Mouse (Mus musculus) c-Kit-positive CD71-positive TER-119-negative erythroid progenitor cells, embryonic 14.5 days (primary cell): ENCODE measurements around the gene Ybx1.
"Not testable (repeated sequence)": the region's sequence is repeated elsewhere in the genome, so short reads cannot be mapped to it uniquely, and the experiment has no call there.

ENCODE experiments used
- DNase-seq: peaks from one replicate; pipeline ENCODE4 v3.0.0-alpha.2; 2013; ENCODE audit warnings: low read depth

The Ybx1 gene

GRCm38 (mm10) chr4:119294415-119295133, at the start of gene Ybx1:
Gene Ybx1 (minus strand): TSS chr4:119294604.
- peak; percentile 96 for DNase-seq

GRCm38 (mm10) chr4:119338861-119339361, 44.5 kb upstream of the Ybx1 start:
- DNase-seq = peak; percentile 22

- no peak for DNase-seq
Measured at GRCm38 (mm10) chr4:119338422-119338821, 44.0 kb upstream of the Ybx1 start.

- DNase-seq = no peak
Measured at GRCm38 (mm10) chr4:119333487-119333886, 39.1 kb upstream of the Ybx1 start.

- no peak for DNase-seq
Measured at GRCm38 (mm10) chr4:119320896-119321550, 26.6 kb upstream of the Ybx1 start.

- peak; percentile 89 for DNase-seq
Measured at GRCm38 (mm10) chr4:119320131-119320830, 25.9 kb upstream of the Ybx1 start, which contains the start of gene Ppih. Gene Ppih (minus strand): TSS chr4:119320546.

GRCm38 (mm10) chr4:119313756-119314155, 19.4 kb upstream of the Ybx1 start:
- DNase-seq = no peak

- no peak for DNase-seq
Measured at GRCm38 (mm10) chr4:119305418-119305817, 11.0 kb upstream of the Ybx1 start.

- DNase-seq = no peak
Measured at GRCm38 (mm10) chr4:119303291-119303690, 8.9 kb upstream of the Ybx1 start.

GRCm38 (mm10) chr4:119301777-119302176, 7.4 kb upstream of the Ybx1 start:
- DNase-seq = no peak

GRCm38 (mm10) chr4:119300761-119301160, 6.4 kb upstream of the Ybx1 start:
- DNase-seq = no peak

GRCm38 (mm10) chr4:119297361-119297760, 3.0 kb upstream of the Ybx1 start:
- no peak for DNase-seq

GRCm38 (mm10) chr4:119295134-119295453, 690 bp upstream of the Ybx1 start:
- DNase-seq = no peak

GRCm38 (mm10) chr4:119293574-119294258, 688 bp downstream of the Ybx1 start:
- DNase-seq = no peak

- DNase-seq = peak; percentile 54
Measured at GRCm38 (mm10) chr4:119292771-119293573, 1.4 kb downstream of the Ybx1 start.

- DNase-seq = no peak
Measured at GRCm38 (mm10) chr4:119291921-119292320, 2.5 kb downstream of the Ybx1 start.

GRCm38 (mm10) chr4:119285336-119285735, 9.1 kb downstream of the Ybx1 start:
- DNase-seq = no peak

GRCm38 (mm10) chr4:119284861-119285260, 9.5 kb downstream of the Ybx1 start:
- DNase-seq = no peak

- not testable (repeated sequence) for DNase-seq
Measured at GRCm38 (mm10) chr4:119278784-119279183, 15.6 kb downstream of the Ybx1 start.

- no peak for DNase-seq
Measured at GRCm38 (mm10) chr4:119275726-119276125, 18.7 kb downstream of the Ybx1 start.

- no peak for DNase-seq
Measured at GRCm38 (mm10) chr4:119275226-119275625, 19.2 kb downstream of the Ybx1 start.
